In the genomic region with DNA sequence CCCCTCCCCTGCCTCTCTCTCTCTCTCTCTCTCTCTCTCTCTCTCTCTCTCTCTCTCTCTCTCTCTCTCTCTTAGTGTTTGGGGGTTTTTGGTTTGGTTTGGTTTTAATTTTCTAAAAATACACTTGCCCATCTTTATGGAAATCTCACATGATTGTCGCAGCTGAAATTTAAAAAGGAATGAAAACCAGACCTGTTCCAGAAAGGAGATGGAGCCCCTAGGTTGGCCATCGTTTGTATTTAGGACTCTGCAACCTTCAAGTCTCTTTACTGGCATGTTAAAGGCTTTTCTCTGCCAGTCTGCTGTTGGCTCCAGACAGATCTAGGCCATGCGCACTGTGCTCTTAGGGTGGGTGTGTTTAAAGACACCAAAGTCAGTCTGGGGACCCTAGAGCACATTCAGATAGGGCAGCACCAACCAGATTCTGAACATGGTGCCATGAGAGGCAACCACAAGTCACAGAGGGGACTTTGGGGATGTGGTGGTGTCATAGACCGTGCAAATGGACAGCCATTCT, we compare ENCODE assay signal across 9 mouse cellular contexts.
DNase-seq lines count a peak whose midpoint lies in the region; ATAC-seq and TF ChIP-seq lines count a peak whose summit lies in the region.
"Had no signal": no experiment of that assay in that cellular context is flagged by ENCODE, and none has a peak within 500 bp of the region (broad histone marks: within the 10 kb centered on the region; RNA-seq: fewer than 3 reads in every experiment).

No protein-coding gene starts in this region.

- no peak for TF ChIP-seq CTCF in layer of hippocampus, adult 2 months (conservative IDR thresholded peaks at IDR 0.05)

- no peak overlapping the region; the same call in 1 of the 2 replicates for H3K9ac ChIP-seq in hindbrain, embryonic 16.5 days (ENCODE audit: low read depth, low read length)
- H3K9ac ChIP-seq in neural tube, embryonic 14.5 days (replicated peaks; ENCODE audit: low read depth, low read length): no peak overlapping the region

- H3K27me3 ChIP-seq in hindbrain, embryonic 16.5 days (replicated peaks; ENCODE audit: control insufficient read depth, insufficient read depth, low read length): no peaks in the 10 kb centered on the region
- H3K27me3 ChIP-seq in neural tube, embryonic 14.5 days (ENCODE audit: control insufficient read depth, insufficient read depth, low read length): no peaks in the 10 kb centered on the region

- peaks cover 6% of the 10 kb centered on the region for H3K4me1 ChIP-seq in hindbrain, embryonic 16.5 days (ENCODE audit: control insufficient read depth, insufficient read depth, low read depth, low read length)
- no peaks in the 10 kb centered on the region for H3K4me1 ChIP-seq in neural tube, embryonic 14.5 days (ENCODE audit: control insufficient read depth, insufficient read depth, low read length)

- WGBS in hindbrain, embryonic 16.5 days: 57% methylated on average over 4 of the region's 4 CpGs
- WGBS in neural tube, embryonic 14.5 days: 58% methylated on average over 4 of the region's 4 CpGs

- H3K9me3 ChIP-seq in hindbrain, embryonic 16.5 days (ENCODE audit: control insufficient read depth, low read length): no peaks in the 10 kb centered on the region
- H3K9me3 ChIP-seq in neural tube, embryonic 14.5 days (ENCODE audit: control insufficient read depth, low read length): no peaks in the 10 kb centered on the region
- H3K9me3 ChIP-seq: megakaryocyte, embryonic 14.5 days had no signal

- H3K36me3 ChIP-seq in hindbrain, embryonic 16.5 days (ENCODE audit: control insufficient read depth, insufficient read depth, low read length): no peaks in the 10 kb centered on the region
- H3K36me3 ChIP-seq in neural tube, embryonic 14.5 days (ENCODE audit: control insufficient read depth, insufficient read depth, low read length): no peaks in the 10 kb centered on the region

- 0 out of 2 replicates have a peak, but pooled peaks have one; percentile 53 for ATAC-seq in hindbrain, embryonic 16.5 days
- ATAC-seq in neural tube, embryonic 14.5 days (ENCODE audit: low read depth): peak; percentile 26; the same call in 1 of the 2 replicates
- ATAC-seq in activated CD4-positive, CD25-positive, alpha-beta regulatory T cell, adult 4 months: no peak

- no peak overlapping the region for H3K27ac ChIP-seq in layer of hippocampus, adult 2 months
- no peak overlapping the region for H3K27ac ChIP-seq in hindbrain, embryonic 16.5 days (ENCODE audit: low read depth, low read length)
- no peak overlapping the region for H3K27ac ChIP-seq in neural tube, embryonic 14.5 days (ENCODE audit: low read depth, low read length)

- H3K4me3 ChIP-seq in layer of hippocampus, adult 2 months: peak overlapping the region; percentile 60
- no peak overlapping the region for H3K4me3 ChIP-seq in hindbrain, embryonic 16.5 days (ENCODE audit: low read length)
- 0 out of 2 replicates have a peak overlapping the region, but pooled peaks have one; percentile 24 for H3K4me3 ChIP-seq in neural tube, embryonic 14.5 days (ENCODE audit: low read depth, low read length)

- intact Hi-C loops in left cerebral cortex, postnatal 36 days (cut with DNase I): loop anchor here (10.0 kb wide), 1 partner anchor 240 kb away; a partner anchor contains a TSS

- DNase-seq in layer of hippocampus, adult 2 months (ENCODE audit: low spot score in 2 of 2): no peak
- no peak for DNase-seq in layer of hippocampus, postnatal 36 days
- peak; percentile 26 to 45 for DNase-seq in cerebellum, postnatal 25 days
- no peak for DNase-seq in layer of hippocampus, adult 9-10 months (ENCODE audit: low spot score)
- DNase-seq in left cerebral cortex, postnatal 36 days (ENCODE audit: low spot score in 2 of 2): no peak

- no peak overlapping the region; the same call in 1 of the 2 replicates for H3K4me2 ChIP-seq in hindbrain, embryonic 16.5 days (ENCODE audit: low read length)
- peak overlapping the region; percentile 58; the same call in 1 of the 2 replicates for H3K4me2 ChIP-seq in neural tube, embryonic 14.5 days (ENCODE audit: low read depth, low read length)

Comparison
In these comparisons a context has a peak if more than half of its experiments do, and no peak if none do; other contexts are left out.
1. DNase-seq: peak in cerebellum, postnatal 25 days (2 of 2); none in layer of hippocampus, adult 2 months (0 of 2), layer of hippocampus, postnatal 36 days (0 of 2), layer of hippocampus, adult 9-10 months (single experiment) and left cerebral cortex, postnatal 36 days (0 of 2).